Mouse (Mus musculus) thymus, adult 2 months (tissue): Measurements from ENCODE around the gene Sav1. TPM values are rescaled to one million over a fixed set of nuclear protein-coding genes. Genes with fewer than 3 reads are reported as not detected.

Source experiments
- DNase-seq: peaks from one replicate; pipeline ENCODE4 v3.0.0; 2021
- H3K27ac ChIP-seq: fragments of 200-500 bp; 2 replicates; pipeline ENCODE4 v1.5.1; 2012; ENCODE audit warnings: low read length, control low read depth; ENCODE audit not compliant: control insufficient read depth, insufficient read depth
- H3K27me3 ChIP-seq: fragments of 200-500 bp; 2 replicates; pipeline ENCODE4 v1.6.1; 2012; ENCODE audit warnings: mild to moderate bottlenecking, low read length, moderate library complexity, mixed read lengths; ENCODE audit not compliant: control insufficient read depth, insufficient read depth
- H3K36me3 ChIP-seq: fragments of 200-500 bp; 2 replicates; pipeline ENCODE4 v1.6.1; 2012; ENCODE audit warnings: mild to moderate bottlenecking, low read length, moderate library complexity; ENCODE audit not compliant: control insufficient read depth, insufficient read depth
- H3K4me1 ChIP-seq: fragments of 200-500 bp; replicated peaks from 2 replicates; pipeline ENCODE4 v1.6.1; 2012; ENCODE audit warnings: low read length; ENCODE audit not compliant: control insufficient read depth, insufficient read depth
- H3K4me3 ChIP-seq: fragments of 200-500 bp; 2 replicates; pipeline ENCODE4 v1.5.1; 2012; ENCODE audit warnings: mild to moderate bottlenecking, low read length, control low read depth, moderate library complexity; ENCODE audit not compliant: control insufficient read depth, insufficient read depth
- CTCF ChIP-seq: fragments of 200-500 bp; IDR thresholded peaks from 2 replicates; pipeline ENCODE4 v1.5.1; 2012; ENCODE audit warnings: mild to moderate bottlenecking, control low read depth, low read length, moderate library complexity, borderline replicate concordance; ENCODE audit not compliant: control insufficient read depth, poor library complexity, insufficient read depth; ENCODE audit errors: extremely low read depth
- POLR2A ChIP-seq: fragments of 200-500 bp; IDR thresholded peaks from 2 replicates; pipeline ENCODE4 v1.6.1; 2012; ENCODE audit warnings: mild to moderate bottlenecking, low read length, control low read depth, moderate library complexity; ENCODE audit not compliant: control insufficient read depth, poor library complexity, insufficient read depth; ENCODE audit errors: extremely low read depth
- WGBS: fragments of 180-500 bp; shearing (Covaris S2); methylation state at CpG from one replicate; pipeline ENCODE4 v1.1.7; 2018; 5-methylcytosine and 5-hydroxymethylcytosine counted together
- polyA plus RNA-seq: library from polyadenylated mRNA; depleted of rRNA; stranded (reverse); fragments of >200 nt; gene quantifications from 2 replicates; pipeline ENCODE4 v1.2.3, GENCODE M21; 2012; rRNA removed

The Sav1 gene
- polyA plus RNA-seq, 1 experiment: 22.2 TPM

DNA sequence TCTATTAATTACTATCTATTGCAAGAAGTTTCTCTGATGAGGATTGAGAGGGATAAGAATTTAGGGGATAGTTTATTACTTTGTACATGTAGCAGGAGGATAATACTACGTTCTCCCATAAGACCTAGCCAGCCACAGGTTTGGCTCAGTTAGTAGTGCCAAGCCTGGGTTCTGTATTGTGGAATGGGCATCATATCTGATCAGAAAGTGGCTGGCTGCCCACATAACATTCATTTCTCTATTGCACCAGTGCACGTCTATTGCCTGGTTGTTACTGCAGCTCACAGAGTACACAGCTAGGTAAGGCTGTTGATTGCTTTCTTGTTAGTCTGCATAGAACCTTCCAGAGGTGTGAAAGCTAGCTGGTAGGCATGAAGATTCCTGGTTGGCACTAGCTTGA, 68.9 kb downstream of the Sav1 start:
- WGBS: 93% methylated on average over 2 of the region's 2 CpGs
- TF ChIP-seq POLR2A (no peak), CTCF (no peak)
- H3K4me3 ChIP-seq: no peak overlapping the region
- H3K4me1 ChIP-seq: no peaks in the 10 kb centered on the region
- no peak for DNase-seq
- no peaks in the 10 kb centered on the region for H3K36me3 ChIP-seq
- H3K27me3 ChIP-seq: no peaks in the 10 kb centered on the region
- no peak overlapping the region for H3K27ac ChIP-seq

Other genes starting within 250 kb of the Sav1 start
- 2.5 TPM in 2 replicates for gene Cdkl1, start 195.7 kb downstream of the Sav1 start, polyA plus RNA-seq
- gene Atl1, start 94.4 kb downstream of the Sav1 start, polyA plus RNA-seq: 0.75 and 0.91 TPM in 2 replicates
- gene Map4k5, start 93.8 kb downstream of the Sav1 start, polyA plus RNA-seq: 11.3 and 17.1 TPM in 2 replicates
- 21.8 and 32.2 TPM in 2 replicates for gene Nin, start 126.7 kb upstream of the Sav1 start, polyA plus RNA-seq
- gene Abhd12b, start 167.1 kb upstream of the Sav1 start, polyA plus RNA-seq: 0.12 and 0.15 TPM in 2 replicates
- 19.6 and 19.7 TPM in 2 replicates for gene Pygl, start 244.5 kb upstream of the Sav1 start, polyA plus RNA-seq